ENCODE assay signal across 9 mouse cellular contexts in the genomic region with DNA sequence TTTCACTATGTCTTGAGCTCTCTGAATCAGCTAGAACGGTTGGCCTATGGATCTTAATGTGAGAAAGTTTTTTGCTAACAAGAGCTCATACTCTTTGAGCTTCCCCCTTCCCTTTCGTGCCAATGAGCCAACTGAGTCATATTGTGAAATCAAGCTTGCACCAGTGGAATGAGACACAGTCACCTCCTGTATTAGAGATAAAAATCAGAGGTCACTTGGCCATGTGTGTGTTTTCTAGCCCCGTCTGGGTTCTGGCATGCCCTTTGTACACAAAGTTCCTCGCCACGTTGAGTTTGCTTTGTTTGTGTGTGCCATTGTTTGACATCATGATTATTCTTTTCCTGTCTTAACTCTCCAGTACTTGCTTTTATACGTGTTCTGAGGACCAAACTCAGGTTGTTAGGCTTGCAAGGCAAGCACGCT.
A peak's percentile ranks its signal among the peaks of the same experiment; 100 is the strongest.
DNase-seq lines count a peak whose midpoint lies in the region; ATAC-seq and TF ChIP-seq lines count a peak whose summit lies in the region.
"Had no signal": no experiment of that assay in that cellular context is flagged by ENCODE, and none has a peak within 500 bp of the region (broad histone marks: within the 10 kb centered on the region; RNA-seq: fewer than 3 reads in every experiment).

No protein-coding gene starts in this region.

- no peak for ATAC-seq in heart, embryonic 15.5 days (replicated peaks; ENCODE audit: insufficient number of reproducible peaks, insufficient read depth, low FRiP score, low read depth)
- ATAC-seq in lung, postnatal 0 days = peak; percentile 64
- no peak for ATAC-seq in forebrain, postnatal 0 days

- no peaks in the 10 kb centered on the region for H3K27me3 ChIP-seq in heart, embryonic 15.5 days
- no peaks in the 10 kb centered on the region for H3K27me3 ChIP-seq in lung, postnatal 0 days (replicated peaks; ENCODE audit: insufficient read depth, low read length)
- H3K27me3 ChIP-seq in forebrain, postnatal 0 days (ENCODE audit: insufficient read depth, low read length) = no peaks in the 10 kb centered on the region
- H3K27me3 ChIP-seq: Patski had no signal

- no peaks in the 10 kb centered on the region for H3K36me3 ChIP-seq in heart, embryonic 15.5 days
- H3K36me3 ChIP-seq in lung, postnatal 0 days (ENCODE audit: insufficient read depth, low read length) = no peaks in the 10 kb centered on the region
- H3K36me3 ChIP-seq in forebrain, postnatal 0 days (ENCODE audit: insufficient read depth) = no peaks in the 10 kb centered on the region

- H3K4me2 ChIP-seq in heart, embryonic 15.5 days = no peak overlapping the region
- H3K4me2 ChIP-seq in lung, postnatal 0 days (replicated peaks; ENCODE audit: low read depth, low read length) = no peak overlapping the region
- no peak overlapping the region for H3K4me2 ChIP-seq in forebrain, postnatal 0 days (ENCODE audit: low read depth)

- H3K9ac ChIP-seq in heart, embryonic 15.5 days = no peak overlapping the region
- H3K9ac ChIP-seq in lung, postnatal 0 days (replicated peaks; ENCODE audit: low read depth) = no peak overlapping the region
- no peak overlapping the region for H3K9ac ChIP-seq in forebrain, postnatal 0 days

- H3K9me3 ChIP-seq in heart, embryonic 15.5 days (replicated peaks) = no peaks in the 10 kb centered on the region
- H3K9me3 ChIP-seq in lung, postnatal 0 days (ENCODE audit: low read length) = no peaks in the 10 kb centered on the region
- no peaks in the 10 kb centered on the region for H3K9me3 ChIP-seq in forebrain, postnatal 0 days (ENCODE audit: low read length)

- DNase-seq in heart, postnatal 25 days (ENCODE audit: low spot score) = no peak
- peak; percentile 62 for DNase-seq in CD4-positive helper T cell, adult 2 months (ENCODE audit: low read depth, low spot score)
- peak; percentile 68 for DNase-seq in lung, postnatal 0 days (ENCODE audit: low spot score)
- no peak for DNase-seq in T-cell, adult 2 months (ENCODE audit: low spot score)
- DNase-seq in frontal cortex, postnatal 25 days (ENCODE audit: low spot score in 2 of 2) = no peak
- DNase-seq in forebrain, postnatal 0 days = no peak

- intact Hi-C loops in heart, postnatal 25 days (cut with DNase I) = no loop called here

- peaks cover 34% of the 10 kb centered on the region for H3K4me1 ChIP-seq in heart, embryonic 15.5 days (replicated peaks)
- H3K4me1 ChIP-seq in brown adipose tissue, adult 24 weeks (ENCODE audit: control insufficient read depth, insufficient read depth, insufficient read length, low read length) = peaks cover 23% of the 10 kb centered on the region
- peaks cover 16% of the 10 kb centered on the region for H3K4me1 ChIP-seq in lung, postnatal 0 days (ENCODE audit: insufficient read depth, low read depth, low read length)
- H3K4me1 ChIP-seq in forebrain, postnatal 0 days (ENCODE audit: insufficient read depth) = no peaks in the 10 kb centered on the region

- peak; percentile 80 for TF ChIP-seq EP300 in lung, postnatal 0 days (IDR thresholded peaks at IDR 0.05)

- TF ChIP-seq CTCF in lung, postnatal 0 days (IDR thresholded peaks at IDR 0.05) = no peak
- no peak for TF ChIP-seq CTCF in forebrain, postnatal 0 days (IDR thresholded peaks at IDR 0.05; ENCODE audit: low read depth)

- no peak overlapping the region for H3K4me3 ChIP-seq in heart, embryonic 15.5 days
- no peak overlapping the region for H3K4me3 ChIP-seq in brown adipose tissue, adult 24 weeks (ENCODE audit: insufficient read depth, low read depth, low read length)
- H3K4me3 ChIP-seq in lung, postnatal 0 days (ENCODE audit: low read depth, low read length) = no peak overlapping the region
- no peak overlapping the region for H3K4me3 ChIP-seq in forebrain, postnatal 0 days (ENCODE audit: low read depth, low read length)

- WGBS in heart, embryonic 15.5 days = 50% methylated on average over 7 of the region's 7 CpGs
- WGBS in lung, postnatal 0 days = 7% methylated on average over 7 of the region's 7 CpGs
- 53% methylated on average over 7 of the region's 7 CpGs for WGBS in forebrain, postnatal 0 days

- H3K27ac ChIP-seq in heart, embryonic 15.5 days = peak overlapping the region; percentile 85; the same call in 1 of the 2 replicates
- H3K27ac ChIP-seq in brown adipose tissue, adult 24 weeks (replicated peaks; ENCODE audit: low read depth, low read length) = peak overlapping the region; percentile 69
- H3K27ac ChIP-seq in lung, postnatal 0 days (ENCODE audit: low read length) = peak overlapping the region; percentile 54
- H3K27ac ChIP-seq in forebrain, postnatal 0 days (ENCODE audit: low read depth, low read length) = no peak overlapping the region

Comparison
In these comparisons a context has a peak if more than half of its experiments do, and no peak if none do; other contexts are left out.
1. DNase-seq: peak in CD4-positive helper T cell, adult 2 months (single experiment) and lung, postnatal 0 days (single experiment); none in heart, postnatal 25 days (single experiment), T-cell, adult 2 months (single experiment), frontal cortex, postnatal 25 days (0 of 2) and forebrain, postnatal 0 days (single experiment).